Mouse (Mus musculus) heart, adult 10 weeks (tissue): Measurements from ENCODE around the gene Fam45a. TPM values are rescaled to one million over a fixed set of nuclear protein-coding genes. Genes with fewer than 3 reads are reported as not detected.

ENCODE experiments used
- polyA plus RNA-seq: library from polyadenylated mRNA; stranded (reverse); fragments of 350-450 nt; fragmentation: Illumina TruSeq; extraction: RNeasy Lipid Tissue Mini Kit (QIAGEN cat#74804); gene quantifications from one replicate; pipeline ENCODE4 v1.2.3, GENCODE M21; 2014; ENCODE audit warnings: low read depth, low replicate concordance

Fam45a gene
- 14.8 TPM for polyA plus RNA-seq

GRCm38 (mm10) chr19:60811098-60812035 is at the start of gene Fam45a:
Fam45a (plus strand) TSS chr19:60811585.

GRCm38 (mm10) chr19:60790551-60791161 is 20.7 kb upstream of the Fam45a start, which contains the start of gene Eif3a:
Eif3a (minus strand) TSS chr19:60790658.

DNA sequence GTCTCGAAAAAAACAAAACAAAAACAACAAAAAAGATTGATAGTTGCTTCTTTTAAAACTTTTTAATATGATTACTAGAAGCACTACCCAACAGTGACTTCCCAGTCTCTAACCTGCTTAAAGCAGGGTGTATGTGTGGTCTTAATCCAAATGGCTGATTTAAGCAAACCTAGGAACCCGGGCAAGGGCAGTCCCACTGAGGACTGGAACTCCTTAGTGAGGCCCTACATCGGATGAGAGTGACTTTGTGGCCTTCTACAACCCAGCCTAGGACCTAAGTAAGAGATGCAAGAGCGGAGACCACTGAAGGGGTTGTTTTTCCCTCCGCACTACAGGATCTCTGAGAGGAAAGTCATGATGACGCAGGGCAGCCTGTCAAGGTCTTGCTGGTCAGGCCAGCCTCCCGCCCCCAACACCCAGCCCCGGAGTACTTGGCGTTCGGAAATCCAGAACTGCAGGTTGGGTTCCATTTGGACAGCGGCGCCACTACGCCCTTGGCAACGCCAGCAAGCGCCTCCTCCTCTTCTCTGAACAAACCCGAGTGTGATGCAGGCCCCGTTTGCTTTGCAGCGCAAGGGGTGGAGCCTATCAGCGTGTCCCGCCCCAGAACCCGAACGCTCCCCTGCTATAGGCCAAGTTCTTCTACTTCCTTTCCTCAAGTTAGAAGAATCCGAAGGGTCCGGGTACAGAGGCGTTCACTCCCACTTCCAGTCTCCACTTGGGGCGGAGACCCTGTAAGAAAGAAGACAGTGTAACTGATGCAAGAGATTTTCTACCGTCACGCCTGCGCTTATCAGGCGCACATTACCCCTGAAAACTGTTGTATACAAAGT is 49.7 kb downstream of the Fam45a start, which contains the start of gene Sfxn4:
Gene Sfxn4 (minus strand): TSS at position 612 of the 833 bp plus-strand sequence.

GRCm38 (mm10) chr19:60874064-60874694 is 62.8 kb downstream of the Fam45a start, which contains the start of gene Prdx3:
Prdx3 (minus strand) TSS chr19:60874556.

Other genes with a start within 250 kb of the Fam45a start
- gene Cacul1, start 230.6 kb upstream of the Fam45a start, polyA plus RNA-seq = 18.2 TPM
- 0.10 TPM for gene Nanos1, start 55.6 kb upstream of the Fam45a start, polyA plus RNA-seq
- 111 TPM for gene Eif3a, start 20.9 kb upstream of the Fam45a start, polyA plus RNA-seq
- 10.8 TPM for gene Sfxn4, start 49.9 kb downstream of the Fam45a start, polyA plus RNA-seq
- 411 TPM for gene Prdx3, start 63.0 kb downstream of the Fam45a start, polyA plus RNA-seq
- gene Grk5, start 78.2 kb downstream of the Fam45a start, polyA plus RNA-seq = 23.9 TPM